Mouse (Mus musculus) kidney, embryonic 16.5 days (tissue): Measurements from ENCODE around the gene Zfp296. TPM values are rescaled to one million over a fixed set of nuclear protein-coding genes. Genes with fewer than 3 reads are reported as not detected.
"Not testable (repeated sequence)": the region's sequence is repeated elsewhere in the genome, so short reads cannot be mapped to it uniquely, and the experiment has no call there.

Experiments
- ATAC-seq: fragments of 200-750 bp; cut with Nextera tagmentation; 2 replicates; pipeline ENCODE4 v1.8.0; 2017; ENCODE audit warnings: moderate TSS enrichment; ENCODE audit not compliant: low FRiP score, low TSS enrichment
- H3K27ac ChIP-seq: fragments of 300-500 bp; sonication (generic); 2 replicates; pipeline ENCODE4 v1.5.1; 2014; ENCODE audit warnings: low read length
- H3K27me3 ChIP-seq: fragments of 300-500 bp; sonication (generic); 2 replicates; pipeline ENCODE4 v1.6.1; 2014; ENCODE audit warnings: low read length, control low read depth, mixed read lengths; ENCODE audit not compliant: insufficient read depth
- H3K36me3 ChIP-seq: fragments of 300-500 bp; sonication (generic); 2 replicates; pipeline ENCODE4 v1.6.1; 2014; ENCODE audit warnings: low read length, control low read depth, mixed read lengths; ENCODE audit not compliant: insufficient read depth
- H3K4me1 ChIP-seq: fragments of 300-500 bp; sonication (generic); 2 replicates; pipeline ENCODE4 v1.6.1; 2014; ENCODE audit warnings: low read length, control low read depth, mixed read lengths; ENCODE audit not compliant: insufficient read depth
- H3K4me2 ChIP-seq: fragments of 300-500 bp; sonication (generic); replicated peaks from 2 replicates; pipeline ENCODE4 v1.6.1; 2014; ENCODE audit warnings: low read depth, low read length
- H3K4me3 ChIP-seq: fragments of 300-500 bp; sonication (generic); 2 replicates; pipeline ENCODE4 v1.5.1; 2014; ENCODE audit warnings: mild to moderate bottlenecking, low read length
- H3K9ac ChIP-seq: fragments of 300-500 bp; sonication (generic); replicated peaks from 2 replicates; pipeline ENCODE4 v1.6.1; 2014; ENCODE audit warnings: low read length
- H3K9me3 ChIP-seq: fragments of 300-500 bp; sonication (generic); 2 replicates; pipeline ENCODE4 v1.6.1; 2016; ENCODE audit warnings: low read length, control low read depth
- WGBS: fragments of 180-500 bp; shearing (Covaris S2); extraction: QIAGEN DNeasy Blood & Tissue Kit; methylation state at CpG from one replicate; pipeline ENCODE4 v1.1.7; 2014; 5-methylcytosine and 5-hydroxymethylcytosine counted together
- polyA plus RNA-seq: library from polyadenylated mRNA; unstranded; fragments of >200 nt; fragmentation: Nextera tagmentation; extraction: Ambion mirVana; gene quantifications from 2 replicates; pipeline ENCODE4 v1.2.1, GENCODE M21; 2015

The Zfp296 gene
- polyA plus RNA-seq, 1 experiment from 2014 or later, result 0.46 TPM

GRCm38 (mm10) chr7:19600562-19600961 is 23.5 kb downstream of the Zfp296 start:
- Histone ChIP-seq H3K27ac (no peak overlapping the region), H3K9ac (no peak overlapping the region), H3K4me2 (no peak overlapping the region), H3K4me1 (peaks cover 17% of the 10 kb centered on the region), H3K36me3 (peaks cover 37% of the 10 kb centered on the region), H3K27me3 (no peaks in the 10 kb centered on the region), H3K9me3 (no peaks in the 10 kb centered on the region), H3K4me3 (no peak overlapping the region)
- ATAC-seq, result no peak
- 67% methylated on average over 5 of the region's 5 CpGs for WGBS

GRCm38 (mm10) chr7:19603055-19603454 is 26.0 kb downstream of the Zfp296 start:
- Histone ChIP-seq H3K4me2 (peak overlapping the region; percentile 82), H3K9ac (peak overlapping the region; percentile 97), H3K27ac (no peak overlapping the region), H3K9me3 (no peaks in the 10 kb centered on the region), H3K36me3 (peaks cover 33% of the 10 kb centered on the region), H3K27me3 (no peaks in the 10 kb centered on the region), H3K4me3 (peak overlapping the region; percentile 100), H3K4me1 (peaks cover 17% of the 10 kb centered on the region)
- WGBS, result 75% methylated on average over 12 of the region's 12 CpGs
- no peak for ATAC-seq

DNA sequence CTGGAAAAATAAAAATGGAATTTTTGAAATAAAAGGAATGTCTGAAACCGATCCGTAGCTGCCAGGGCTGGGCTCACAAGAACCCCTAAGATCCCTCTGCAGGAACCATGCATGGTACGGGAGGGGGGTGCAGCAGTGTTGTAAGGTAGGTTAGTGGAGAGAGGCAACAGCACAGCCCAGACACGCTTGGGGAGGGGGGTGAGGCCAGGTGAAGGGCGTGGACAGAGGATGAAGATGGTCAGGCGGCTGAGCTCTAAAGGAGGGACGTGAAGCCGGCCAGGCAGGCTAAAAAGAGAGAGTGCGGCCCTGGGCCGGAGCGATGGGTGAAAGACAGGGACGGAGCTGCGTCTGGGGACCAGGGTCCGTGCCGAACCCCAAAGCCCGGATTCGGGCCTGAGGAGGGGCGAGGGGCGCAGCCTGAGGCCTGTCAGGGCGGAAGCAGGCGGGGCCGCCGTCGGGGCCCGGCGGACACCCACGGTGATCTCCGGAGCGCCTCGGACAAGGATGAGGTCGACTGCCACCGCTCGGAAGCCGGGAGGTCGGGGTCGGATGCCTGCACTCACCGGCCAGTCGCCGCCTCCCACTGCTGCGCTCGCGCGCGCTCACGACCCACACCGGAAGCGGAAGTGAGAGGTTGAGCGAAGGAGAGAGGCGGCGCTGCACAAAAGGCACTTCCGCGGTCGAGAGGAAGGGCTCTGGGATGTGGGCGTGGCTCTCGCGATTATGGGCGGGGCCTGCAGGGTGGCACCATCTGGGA is 26.9 kb downstream of the Zfp296 start, which contains the start of gene Clasrp:
Gene Clasrp (minus strand): TSS at position 638 of the 757 bp plus-strand sequence.
- Histone ChIP-seq H3K4me1 (peaks cover 17% of the 10 kb centered on the region), H3K4me2 (peak within 1 kb of the TSS; percentile 82), H3K4me3 (peak within 1 kb of the TSS; percentile 100), H3K9ac (peak within 1 kb of the TSS; percentile 97), H3K27ac (peak within 1 kb of the TSS; percentile 80), H3K9me3 (no peaks in the 10 kb centered on the region), H3K27me3 (no peaks in the 10 kb centered on the region), H3K36me3 (peaks cover 29% of the 10 kb centered on the region)
- WGBS, result under 1% methylated on average over 57 of the region's 57 CpGs
- ATAC-seq, result peak; percentile 95

DNA sequence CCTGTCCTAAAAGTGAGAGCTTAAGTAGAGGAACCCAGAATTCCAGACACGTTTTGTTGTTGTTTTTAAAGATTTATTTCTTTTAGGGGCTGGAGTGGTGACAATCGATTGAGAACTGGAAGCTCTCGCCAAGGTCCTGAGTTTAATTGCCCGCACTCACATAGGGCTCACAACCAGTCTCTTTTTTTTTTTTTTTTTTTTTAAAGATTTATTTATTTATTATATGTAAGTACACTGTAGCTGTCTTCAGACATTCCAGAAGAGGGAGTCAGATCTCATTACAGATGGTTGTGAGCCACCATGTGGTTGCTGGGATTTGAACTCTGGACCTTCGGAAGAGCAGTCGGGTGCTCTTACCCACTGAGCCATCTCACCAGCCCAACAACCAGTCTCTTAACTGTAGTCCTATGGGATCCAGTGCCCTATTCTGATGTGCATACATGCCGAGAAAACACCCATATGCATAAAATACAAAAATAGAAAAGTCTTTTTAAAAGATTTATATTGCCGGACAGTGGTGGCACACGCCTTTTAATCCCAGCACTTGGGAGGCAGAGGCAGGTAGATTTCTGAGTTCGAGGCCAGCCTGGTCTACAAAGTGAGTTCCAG is 27.6 kb downstream of the Zfp296 start:
- peaks cover 17% of the 10 kb centered on the region for H3K4me1 ChIP-seq
- peak overlapping the region; percentile 100 for H3K4me3 ChIP-seq
- peak overlapping the region; percentile 97; the same call in 1 of the 2 replicates for H3K9ac ChIP-seq
- not testable (repeated sequence) for H3K27me3 ChIP-seq, H3K9me3 ChIP-seq
- ATAC-seq, result peak; percentile 2; the same call in 1 of the 2 replicates
- WGBS, result 57% methylated on average over 10 of the region's 10 CpGs
- peak overlapping the region; percentile 82 for H3K4me2 ChIP-seq
- H3K36me3 ChIP-seq, result peaks cover 23% of the 10 kb centered on the region
- peak overlapping the region; percentile 8; the same call in 1 of the 2 replicates for H3K27ac ChIP-seq

- 77% methylated on average over 5 of the region's 5 CpGs for WGBS
- H3K4me1 ChIP-seq, result peaks cover 14% of the 10 kb centered on the region
- H3K4me3 ChIP-seq, result no peak overlapping the region
Measured at GRCm38 (mm10) chr7:19607291-19607690, 30.2 kb downstream of the Zfp296 start.

GRCm38 (mm10) chr7:19609641-19610332 is 32.7 kb downstream of the Zfp296 start:
- ATAC-seq, result no peak
- Histone ChIP-seq H3K27me3 (no peaks in the 10 kb centered on the region), H3K27ac (no peak overlapping the region), H3K4me2 (no peak overlapping the region), H3K4me1 (no peaks in the 10 kb centered on the region), H3K4me3 (no peak overlapping the region), H3K9ac (no peak overlapping the region), H3K9me3 (no peaks in the 10 kb centered on the region), H3K36me3 (peaks cover 12% of the 10 kb centered on the region; the same call in 1 of the 2 replicates)
- WGBS, result 90% methylated on average over 12 of the region's 12 CpGs

More at GRCm38 (mm10) chr7:19607291-19607690, 30.2 kb downstream of the Zfp296 start:
- Histone ChIP-seq H3K36me3 (peaks cover 14% of the 10 kb centered on the region), H3K9ac (no peak overlapping the region), H3K9me3 (no peaks in the 10 kb centered on the region), H3K27me3 (no peaks in the 10 kb centered on the region), H3K27ac (no peak overlapping the region), H3K4me2 (no peak overlapping the region)
- no peak for ATAC-seq

DNA sequence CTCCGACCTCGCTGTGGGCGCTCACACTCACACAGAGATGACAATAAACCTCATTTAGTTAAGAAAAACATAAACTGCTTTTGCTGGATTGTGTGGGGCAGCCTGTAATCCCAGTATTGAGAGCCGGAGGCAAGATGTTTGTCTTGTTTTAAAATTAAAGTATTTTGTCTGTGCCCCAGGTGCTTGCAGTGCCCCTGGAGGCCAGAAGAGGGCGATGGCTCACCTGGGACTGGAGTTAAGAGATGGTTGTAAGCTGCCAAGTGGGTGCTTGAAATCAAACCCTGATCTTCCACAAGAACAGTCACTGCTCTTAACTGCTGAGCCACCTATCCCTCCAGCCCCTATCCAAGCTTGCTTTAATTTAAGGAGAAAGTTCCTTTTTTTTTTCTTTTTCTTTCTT is 33.9 kb downstream of the Zfp296 start:
- WGBS, result 80% methylated on average over 5 of the region's 5 CpGs
- no peak for ATAC-seq

DNA sequence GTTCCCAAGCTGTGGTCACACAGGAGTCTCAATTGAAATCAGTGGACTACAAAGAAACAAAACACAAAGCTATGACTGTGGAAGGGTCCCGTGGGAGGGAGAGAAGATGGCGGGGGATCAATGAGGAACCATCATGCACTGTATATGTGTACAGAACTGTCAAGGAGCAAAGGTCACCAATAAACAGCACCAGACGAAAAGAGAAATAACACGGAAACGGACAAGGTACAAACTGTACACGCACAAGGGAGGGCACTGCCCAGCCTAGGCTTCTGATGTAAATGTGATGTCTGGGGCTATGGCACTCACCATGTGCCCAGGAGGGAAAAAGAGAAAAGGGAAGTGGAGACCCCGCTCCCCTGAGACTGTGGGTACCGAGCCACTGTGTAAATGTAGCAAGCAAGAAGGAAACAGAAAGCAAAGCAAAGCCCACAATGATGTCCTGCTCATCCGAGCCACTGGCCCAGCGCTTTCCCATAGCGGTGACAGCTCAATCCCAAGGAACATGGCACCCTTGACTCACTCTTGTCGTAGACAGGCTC is 38.0 kb downstream of the Zfp296 start:
- Histone ChIP-seq H3K9me3 (no peaks in the 10 kb centered on the region), H3K9ac (no peak overlapping the region), H3K36me3 (peaks cover 12% of the 10 kb centered on the region; the same call in 1 of the 2 replicates), H3K4me3 (no peak overlapping the region), H3K4me1 (peaks cover 7% of the 10 kb centered on the region), H3K27ac (no peak overlapping the region), H3K27me3 (no peaks in the 10 kb centered on the region), H3K4me2 (no peak overlapping the region)
- no peak for ATAC-seq
- WGBS, result 89% methylated on average over 12 of the region's 12 CpGs

More for the DNA sequence above, 33.9 kb downstream of the Zfp296 start:
- peaks cover 12% of the 10 kb centered on the region; the same call in 1 of the 2 replicates for H3K36me3 ChIP-seq
- H3K27me3 ChIP-seq, result no peaks in the 10 kb centered on the region
- H3K9ac ChIP-seq, result no peak overlapping the region
- H3K9me3 ChIP-seq, result no peaks in the 10 kb centered on the region
- no peak overlapping the region for H3K4me2 ChIP-seq
- H3K27ac ChIP-seq, result no peak overlapping the region
- no peaks in the 10 kb centered on the region for H3K4me1 ChIP-seq
- H3K4me3 ChIP-seq, result no peak overlapping the region

GRCm38 (mm10) chr7:19619004-19619801 is 42.1 kb downstream of the Zfp296 start:
- ATAC-seq, result peak; percentile 89
- Histone ChIP-seq H3K4me2 (peak overlapping the region; percentile 77), H3K27ac (0 out of 2 replicates have a peak overlapping the region, but pooled peaks have one; percentile 5), H3K4me1 (peaks cover 7% of the 10 kb centered on the region), H3K9ac (peak overlapping the region; percentile 67), H3K9me3 (no peaks in the 10 kb centered on the region), H3K36me3 (no peaks in the 10 kb centered on the region), H3K4me3 (peak overlapping the region; percentile 46), H3K27me3 (no peaks in the 10 kb centered on the region)
- WGBS, result 4% methylated on average over 35 of the region's 35 CpGs
